Mouse (Mus musculus) stomach, embryonic 14.5 days (tissue): ENCODE data around the gene Olfm2. TPM values are rescaled to one million over a fixed set of nuclear protein-coding genes. Genes with fewer than 3 reads are reported as not detected.
A peak's percentile ranks its signal among the peaks of the same experiment; 100 is the strongest.

Experiments used
- ATAC-seq: fragments of 200-750 bp; cut with Nextera tagmentation; 2 replicates; pipeline ENCODE4 v1.8.0; 2017; ENCODE audit warnings: low read depth, moderate TSS enrichment; ENCODE audit not compliant: insufficient number of reproducible peaks, insufficient read depth, low FRiP score
- H3K27ac ChIP-seq: fragments of 300-500 bp; sonication (generic); 2 replicates; pipeline ENCODE4 v1.5.1; 2014; ENCODE audit warnings: mild to moderate bottlenecking, low read length, moderate library complexity, mixed read lengths
- H3K27me3 ChIP-seq: fragments of 300-500 bp; sonication (generic); 2 replicates; pipeline ENCODE4 v1.6.1; 2014; ENCODE audit warnings: low read length, control low read depth, mixed read lengths; ENCODE audit not compliant: control insufficient read depth, insufficient read depth
- H3K36me3 ChIP-seq: fragments of 300-500 bp; sonication (generic); 2 replicates; pipeline ENCODE4 v1.6.1; 2014; ENCODE audit warnings: mild to moderate bottlenecking, control low read depth, low read length, moderate library complexity, mixed read lengths; ENCODE audit not compliant: control insufficient read depth, insufficient read depth
- H3K4me1 ChIP-seq: fragments of 300-500 bp; sonication (generic); 2 replicates; pipeline ENCODE4 v1.6.1; 2014; ENCODE audit warnings: low read length, control low read depth, mixed read lengths; ENCODE audit not compliant: control insufficient read depth, insufficient read depth
- H3K4me2 ChIP-seq: fragments of 300-500 bp; sonication (generic); replicated peaks from 2 replicates; pipeline ENCODE4 v1.6.1; 2014; ENCODE audit warnings: low read depth, low read length, control low read depth
- H3K4me3 ChIP-seq: fragments of 300-500 bp; sonication (generic); 2 replicates; pipeline ENCODE4 v1.5.1; 2014; ENCODE audit warnings: low read depth, low read length, control low read depth
- H3K9ac ChIP-seq: fragments of 300-500 bp; sonication (generic); replicated peaks from 2 replicates; pipeline ENCODE4 v1.6.1; 2014; ENCODE audit warnings: low read depth, mild to moderate bottlenecking, control low read depth, low read length, moderate library complexity, mixed read lengths
- H3K9me3 ChIP-seq: fragments of 300-500 bp; sonication (generic); 2 replicates; pipeline ENCODE4 v1.6.1; 2016; ENCODE audit warnings: low read depth, low read length, control low read depth; ENCODE audit not compliant: control insufficient read depth
- WGBS: fragments of 180-500 bp; shearing (Covaris S2); extraction: QIAGEN DNeasy Blood & Tissue Kit; methylation state at CpG from one replicate; pipeline ENCODE4 v1.1.7; 2014; 5-methylcytosine and 5-hydroxymethylcytosine counted together
- polyA plus RNA-seq: library from polyadenylated mRNA; unstranded; fragments of >200 nt; fragmentation: Nextera tagmentation; extraction: Ambion mirVana; gene quantifications from 2 replicates; pipeline ENCODE4 v1.2.1, GENCODE M21; 2014

Gene Olfm2
- polyA plus RNA-seq, 1 experiment from 2014 or later, result 8.6 TPM

DNA sequence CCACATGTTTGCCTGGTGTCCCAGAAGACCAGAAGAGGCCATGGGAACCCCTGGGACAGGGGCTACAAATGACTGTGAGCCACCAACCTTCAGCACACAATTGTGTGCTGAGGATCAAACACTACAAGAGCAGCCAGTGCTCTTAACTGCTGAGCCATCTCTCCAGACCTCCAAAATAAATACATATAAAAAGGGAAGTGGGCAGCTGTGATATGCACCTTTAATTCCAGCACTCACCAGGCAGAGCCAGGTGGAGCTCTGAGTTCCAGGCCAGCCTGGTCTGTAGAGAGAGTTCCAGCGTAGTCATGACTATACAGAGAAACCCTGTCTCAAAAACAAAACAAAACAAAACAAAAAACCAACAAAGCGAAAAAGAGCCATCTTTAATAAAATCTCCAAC is 8.2 kb upstream of the Olfm2 start:
- no peak overlapping the region for H3K27ac ChIP-seq
- no peaks in the 10 kb centered on the region for H3K36me3 ChIP-seq
- no peaks in the 10 kb centered on the region for H3K4me1 ChIP-seq
- H3K27me3 ChIP-seq, result no peaks in the 10 kb centered on the region
- H3K4me3 ChIP-seq, result no peak overlapping the region
- H3K9ac ChIP-seq, result no peak overlapping the region
- no peak overlapping the region for H3K4me2 ChIP-seq
- H3K9me3 ChIP-seq, result no peaks in the 10 kb centered on the region
- ATAC-seq, result no peak
- WGBS, result 82% methylated on average over 2 of the region's 2 CpGs

DNA sequence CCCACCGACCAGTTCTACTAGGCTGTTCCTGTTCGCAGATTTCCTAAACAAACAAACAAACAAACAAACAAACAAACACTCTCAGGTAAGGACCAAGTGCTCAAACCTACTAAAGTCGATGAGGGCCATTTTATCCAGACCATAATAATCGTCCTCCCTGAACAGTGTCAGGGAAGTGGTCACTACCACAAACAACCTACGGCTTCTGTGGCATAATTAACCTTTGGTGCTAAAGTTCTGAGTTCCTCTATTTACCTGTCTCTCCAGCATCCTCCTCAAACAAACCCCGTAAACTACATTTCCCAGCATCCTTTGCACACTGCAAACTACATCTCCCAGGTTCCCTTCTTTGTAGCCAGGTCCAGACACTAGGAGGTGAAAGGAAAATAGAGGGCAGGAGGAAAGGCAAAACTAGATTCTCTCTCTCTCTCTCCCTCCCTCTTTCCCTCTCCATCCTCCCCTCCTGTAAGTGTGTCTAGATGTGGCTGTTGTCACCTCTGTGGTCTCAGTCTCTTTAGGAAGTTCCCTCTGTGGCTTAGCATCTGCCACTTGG is 5.4 kb upstream of the Olfm2 start:
- Histone ChIP-seq H3K36me3 (no peaks in the 10 kb centered on the region), H3K4me3 (no peak overlapping the region), H3K27me3 (no peaks in the 10 kb centered on the region), H3K4me1 (no peaks in the 10 kb centered on the region), H3K9ac (no peak overlapping the region), H3K27ac (no peak overlapping the region), H3K9me3 (no peaks in the 10 kb centered on the region), H3K4me2 (no peak overlapping the region)
- WGBS, result 50% methylated on average over 6 of the region's 6 CpGs
- ATAC-seq, result no peak; the same call in 1 of the 2 replicates

DNA sequence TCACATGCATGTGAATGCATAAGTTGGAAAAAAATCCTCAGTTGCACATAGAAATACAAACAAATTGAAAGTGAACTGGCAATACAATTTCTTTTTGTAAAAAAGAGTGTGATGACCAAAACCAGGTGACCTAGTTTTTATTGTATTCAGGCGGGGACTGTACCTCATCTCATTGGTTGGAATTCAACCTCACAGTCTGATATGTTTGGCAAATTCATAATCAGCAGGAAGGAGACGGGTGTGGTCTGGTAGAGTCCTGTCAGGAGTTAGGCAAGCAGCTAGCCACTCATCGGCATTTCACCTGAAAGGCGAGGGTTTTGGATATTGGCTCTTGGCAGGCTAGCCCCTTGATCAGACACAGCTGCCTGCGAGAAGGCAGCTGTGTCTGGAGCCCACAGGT is 3.1 kb upstream of the Olfm2 start:
- no peak for ATAC-seq
- peaks cover 17% of the 10 kb centered on the region for H3K27me3 ChIP-seq
- H3K36me3 ChIP-seq, result no peaks in the 10 kb centered on the region
- no peaks in the 10 kb centered on the region for H3K9me3 ChIP-seq
- no peak overlapping the region for H3K27ac ChIP-seq
- H3K9ac ChIP-seq, result no peak overlapping the region
- no peak overlapping the region for H3K4me2 ChIP-seq
- WGBS, result 59% methylated on average over 5 of the region's 5 CpGs
- no peak overlapping the region for H3K4me3 ChIP-seq
- H3K4me1 ChIP-seq, result no peaks in the 10 kb centered on the region

DNA sequence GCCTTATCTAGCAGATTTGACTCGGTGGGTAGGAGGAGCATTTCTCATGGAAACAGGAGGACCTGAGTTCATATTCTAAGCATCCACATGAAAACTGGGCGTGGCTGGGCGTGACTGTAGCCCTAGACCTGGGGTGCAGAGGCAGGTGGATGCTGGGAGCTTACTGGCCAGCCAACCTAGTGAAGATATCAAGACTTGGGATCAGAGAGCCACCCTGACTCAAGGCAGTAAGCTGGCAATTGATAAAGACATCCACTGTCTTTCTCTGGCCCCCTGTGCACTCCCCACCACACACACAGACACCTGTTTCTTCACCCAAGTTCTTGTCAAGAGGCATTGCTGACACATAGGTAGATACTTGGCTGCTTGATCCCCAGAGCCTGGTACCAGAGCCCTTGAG is 2.4 kb upstream of the Olfm2 start:
- Histone ChIP-seq H3K4me2 (no peak overlapping the region), H3K9me3 (no peaks in the 10 kb centered on the region), H3K36me3 (no peaks in the 10 kb centered on the region), H3K27ac (no peak overlapping the region), H3K4me1 (no peaks in the 10 kb centered on the region), H3K9ac (no peak overlapping the region), H3K4me3 (no peak overlapping the region), H3K27me3 (peaks cover 22% of the 10 kb centered on the region)
- 71% methylated on average over 3 of the region's 3 CpGs for WGBS
- no peak for ATAC-seq

DNA sequence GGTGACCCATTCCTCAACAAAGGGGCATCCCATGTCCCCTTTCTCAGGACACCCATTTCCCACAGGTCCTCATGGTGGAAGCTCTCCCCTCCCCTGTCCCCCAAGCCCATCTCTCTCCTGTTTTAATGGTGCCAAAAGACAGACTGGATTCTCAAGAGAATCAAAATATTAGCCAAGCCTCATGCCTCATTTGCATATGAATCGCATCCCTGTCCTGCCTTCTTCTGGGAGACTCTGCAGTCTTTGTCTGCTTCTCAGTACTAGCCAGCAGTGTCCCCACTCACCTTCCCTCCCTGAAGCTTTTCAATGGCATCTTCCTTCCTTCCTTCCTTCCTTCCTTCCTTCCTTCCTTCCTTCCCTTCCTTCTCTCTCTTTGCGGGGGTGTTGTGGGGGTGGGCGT is 1.5 kb upstream of the Olfm2 start:
- 13% methylated on average over 3 of the region's 3 CpGs for whole genome bisulfite sequencing
- Histone ChIP-seq H3K27me3 (peaks cover 22% of the 10 kb centered on the region), H3K4me1 (no peaks in the 10 kb centered on the region), H3K36me3 (no peaks in the 10 kb centered on the region), H3K4me3 (no peak overlapping the region), H3K9me3 (no peaks in the 10 kb centered on the region), H3K4me2 (no peak overlapping the region), H3K27ac (no peak overlapping the region), H3K9ac (no peak overlapping the region)
- ATAC-seq, result no peak

DNA sequence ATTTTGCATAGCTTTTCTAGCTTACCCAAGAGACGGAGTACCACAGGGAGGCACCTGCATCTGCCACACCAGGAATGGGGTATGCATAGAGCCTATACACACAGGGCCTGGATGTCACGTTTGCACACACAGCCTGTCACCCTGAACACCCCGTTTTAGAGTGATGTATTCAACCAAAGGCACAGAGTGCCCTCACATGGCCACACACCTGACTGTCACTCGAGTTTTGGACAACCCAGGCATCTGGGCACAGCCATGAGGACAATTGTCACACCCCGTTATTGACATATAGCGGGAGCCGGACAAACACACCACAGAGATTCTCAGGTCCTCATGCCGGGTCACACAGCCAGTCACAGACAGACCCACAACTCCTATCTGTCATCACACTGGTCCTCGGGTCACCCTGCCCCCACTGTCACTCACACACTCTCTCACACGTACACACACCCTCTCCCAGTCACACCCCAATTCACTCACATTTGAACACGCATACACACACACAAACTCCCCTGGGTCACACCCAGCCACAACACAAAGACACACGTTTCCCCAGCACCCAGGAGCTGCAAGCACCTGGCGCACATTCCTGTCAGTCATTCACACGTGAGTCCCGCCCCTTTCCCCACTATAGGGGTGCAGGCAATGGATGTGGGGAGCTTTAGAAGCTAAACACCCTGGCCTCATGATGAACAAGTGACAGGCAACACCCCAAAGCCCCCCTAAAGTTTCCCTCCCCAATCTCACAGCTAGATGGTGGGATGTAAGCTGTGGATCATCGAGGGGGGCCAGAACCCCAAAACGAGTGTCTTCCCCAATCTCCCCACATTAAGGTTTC is 801 bp downstream of the Olfm2 start:
- H3K4me2 ChIP-seq, result peak overlapping the region; percentile 78
- H3K9me3 ChIP-seq, result no peaks in the 10 kb centered on the region
- H3K9ac ChIP-seq, result no peak overlapping the region; the same call in 1 of the 2 replicates
- peaks cover 22% of the 10 kb centered on the region for H3K27me3 ChIP-seq
- no peak overlapping the region for H3K27ac ChIP-seq
- 16% methylated on average over 17 of the region's 17 CpGs for WGBS
- peak overlapping the region; percentile 38 for H3K4me3 ChIP-seq
- H3K4me1 ChIP-seq, result no peaks in the 10 kb centered on the region
- no peaks in the 10 kb centered on the region for H3K36me3 ChIP-seq
- no peak for ATAC-seq

DNA sequence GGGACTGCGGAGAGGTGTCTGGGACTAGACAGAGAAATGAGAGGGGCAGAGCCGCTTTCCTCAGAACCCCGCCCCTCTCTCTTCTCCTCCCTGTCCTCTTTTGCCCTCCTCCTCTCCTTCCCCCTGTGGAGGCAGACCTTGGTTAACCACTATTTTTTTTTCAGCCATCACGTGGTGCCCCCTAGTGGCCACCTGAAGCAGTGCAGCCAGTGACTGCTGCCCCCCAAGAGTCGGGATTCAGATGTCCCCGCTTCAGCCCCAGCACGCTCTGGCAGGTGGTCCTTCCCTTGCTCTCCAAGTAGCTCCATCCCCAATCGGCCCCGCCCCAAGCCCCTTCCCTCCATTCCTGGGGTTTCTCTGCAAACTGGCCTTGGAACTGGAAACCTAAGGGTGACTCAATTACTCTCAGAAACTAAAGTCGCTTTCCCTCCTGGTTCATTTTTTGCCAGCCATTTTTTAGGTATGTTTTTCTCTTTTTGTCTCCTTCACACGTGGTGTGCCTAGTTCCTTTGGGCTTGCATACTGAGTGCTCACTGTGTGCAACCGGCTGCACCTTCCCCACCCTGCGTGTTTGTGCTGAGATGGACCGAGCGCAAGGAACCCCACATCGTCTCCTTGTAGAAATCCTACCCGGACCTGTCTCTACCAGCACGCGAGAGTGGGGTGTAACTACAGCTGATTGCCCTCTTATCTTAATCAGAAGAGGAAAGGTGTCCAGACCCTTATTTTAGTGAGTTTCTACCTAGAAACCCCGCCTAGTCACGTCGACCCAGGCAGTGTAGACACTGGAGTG is 2.0 kb downstream of the Olfm2 start:
- ATAC-seq, result no peak
- Histone ChIP-seq H3K4me3 (no peak overlapping the region), H3K27ac (no peak overlapping the region), H3K4me1 (no peaks in the 10 kb centered on the region), H3K36me3 (no peaks in the 10 kb centered on the region), H3K9ac (no peak overlapping the region), H3K27me3 (peaks cover 22% of the 10 kb centered on the region), H3K9me3 (no peaks in the 10 kb centered on the region), H3K4me2 (no peak overlapping the region)
- 15% methylated on average over 22 of the region's 22 CpGs for WGBS

DNA sequence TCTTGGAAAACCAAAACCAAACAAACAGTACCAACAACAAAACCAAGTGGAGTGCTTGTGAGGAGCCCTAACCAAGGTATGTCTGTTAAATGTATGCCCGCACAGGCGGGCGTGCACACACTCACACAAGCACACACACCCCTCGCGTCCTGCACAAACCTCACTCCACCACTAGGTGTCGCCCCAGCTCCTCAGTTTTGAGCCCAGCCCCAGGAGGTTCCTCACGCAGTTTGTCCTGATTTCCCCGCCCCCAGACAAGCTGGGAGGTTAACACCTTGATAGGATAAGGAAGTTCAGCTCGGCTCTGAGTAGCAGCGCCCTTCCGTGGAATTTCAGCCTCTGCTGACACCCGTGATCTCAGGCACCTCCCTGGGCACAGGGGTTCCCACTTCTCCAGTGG is 5.7 kb downstream of the Olfm2 start:
- H3K9me3 ChIP-seq, result no peaks in the 10 kb centered on the region
- peaks cover 16% of the 10 kb centered on the region for H3K27me3 ChIP-seq
- no peak overlapping the region for H3K4me3 ChIP-seq
- peak overlapping the region; percentile 38 for H3K4me2 ChIP-seq
- WGBS, result 2% methylated on average over 12 of the region's 12 CpGs
- H3K4me1 ChIP-seq, result no peaks in the 10 kb centered on the region
- H3K36me3 ChIP-seq, result no peaks in the 10 kb centered on the region
- no peak overlapping the region for H3K9ac ChIP-seq
- ATAC-seq, result peak; percentile 85
- H3K27ac ChIP-seq, result no peak overlapping the region
